Mouse (Mus musculus) liver, embryonic 16.5 days (tissue): ENCODE data around the gene Sorcs3. TPM values are rescaled to one million over a fixed set of nuclear protein-coding genes. Genes with fewer than 3 reads are reported as not detected.

Source experiments
- ATAC-seq: fragments of 200-750 bp; cut with Nextera tagmentation; 2 replicates; pipeline ENCODE4 v1.8.0; 2017; ENCODE audit warnings: low read depth, mild to moderate bottlenecking, moderate number of reproducible peaks, moderate library complexity
- H3K27ac ChIP-seq: fragments of 300-500 bp; sonication (generic); 2 replicates; pipeline ENCODE4 v1.5.1; 2014; ENCODE audit warnings: mild to moderate bottlenecking, low read length
- H3K27me3 ChIP-seq: fragments of 300-500 bp; sonication (generic); 2 replicates; pipeline ENCODE4 v1.6.1; 2014; ENCODE audit warnings: low read depth, low read length, mixed read lengths; ENCODE audit not compliant: control insufficient read depth, insufficient read depth
- H3K36me3 ChIP-seq: fragments of 300-500 bp; sonication (generic); 2 replicates; pipeline ENCODE4 v1.6.1; 2014; ENCODE audit warnings: mild to moderate bottlenecking; ENCODE audit not compliant: control insufficient read depth, insufficient read depth
- H3K4me1 ChIP-seq: fragments of 300-500 bp; sonication (generic); 2 replicates; pipeline ENCODE4 v1.6.1; 2014; ENCODE audit warnings: low read depth, low read length, mixed read lengths; ENCODE audit not compliant: control insufficient read depth
- H3K4me2 ChIP-seq: fragments of 300-500 bp; sonication (generic); 2 replicates; pipeline ENCODE4 v1.6.1; 2014; ENCODE audit warnings: low read depth, low read length, mixed read lengths
- H3K4me3 ChIP-seq: fragments of 300-500 bp; sonication (generic); 2 replicates; pipeline ENCODE4 v1.5.1; 2014; ENCODE audit warnings: low read depth, mild to moderate bottlenecking, low read length
- H3K9ac ChIP-seq: fragments of 300-500 bp; sonication (generic); 2 replicates; pipeline ENCODE4 v1.6.1; 2014; ENCODE audit warnings: low read depth, low read length
- H3K9me3 ChIP-seq: fragments of 300-500 bp; sonication (generic); replicated peaks from 2 replicates; pipeline ENCODE4 v1.6.1; 2016; ENCODE audit warnings: low read length; ENCODE audit not compliant: control insufficient read depth
- WGBS: fragments of 180-500 bp; shearing (Covaris S2); extraction: QIAGEN DNeasy Blood & Tissue Kit; methylation state at CpG from one replicate; pipeline ENCODE4 v1.1.7; 2014; ENCODE audit not compliant: insufficient replicate concordance; 5-methylcytosine and 5-hydroxymethylcytosine counted together
- polyA plus RNA-seq: library from polyadenylated mRNA; unstranded; fragments of >200 nt; fragmentation: Nextera tagmentation; extraction: Ambion mirVana; gene quantifications from 2 replicates; pipeline ENCODE4 v1.2.1, GENCODE M21; 2015

Gene Sorcs3
- polyA plus RNA-seq, 1 experiment from 2014 or later, result 0.08 TPM

GRCm38 (mm10) chr19:48206861-48207730 lies 1.3 kb downstream of the Sorcs3 start:
- no peak for ATAC-seq
- Histone ChIP-seq H3K4me3 (no peak overlapping the region), H3K4me2 (no peak overlapping the region), H3K9me3 (no peaks in the 10 kb centered on the region), H3K4me1 (no peaks in the 10 kb centered on the region), H3K9ac (no peak overlapping the region), H3K36me3 (no peaks in the 10 kb centered on the region), H3K27me3 (peaks cover 45% of the 10 kb centered on the region), H3K27ac (no peak overlapping the region)
- WGBS, result 3% methylated on average over 21 of the region's 21 CpGs

DNA sequence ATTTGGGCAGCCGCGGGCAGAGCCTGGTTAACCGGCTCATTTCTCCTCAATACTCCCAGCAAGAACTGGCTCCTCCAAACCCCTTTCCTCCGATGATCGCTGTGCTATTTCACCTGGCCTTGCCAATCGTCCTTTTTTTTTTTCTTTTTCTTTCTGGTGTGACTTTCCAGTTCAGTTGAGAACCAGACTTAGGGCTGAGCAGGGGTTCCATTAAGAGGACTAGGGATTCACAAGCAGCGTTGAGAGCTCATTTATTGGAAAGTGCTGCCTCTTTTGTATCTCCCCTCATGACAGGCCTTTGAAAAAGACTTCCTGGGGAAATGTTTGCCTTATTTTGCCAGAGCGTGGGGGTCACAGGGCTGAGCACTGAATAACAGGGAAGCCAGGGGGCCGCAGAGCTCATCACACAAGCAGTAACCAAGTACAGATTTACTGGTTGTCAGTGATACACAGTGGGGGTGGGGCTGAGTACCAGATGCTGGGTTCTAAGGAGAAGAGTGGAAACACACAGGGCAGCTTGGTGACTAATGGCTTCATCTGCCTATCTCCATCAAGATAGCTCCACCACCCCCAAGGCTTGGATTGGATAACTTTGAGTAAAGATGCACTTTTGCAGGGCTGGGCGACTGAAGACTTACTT lies 2.0 kb downstream of the Sorcs3 start:
- H3K9me3 ChIP-seq, result no peaks in the 10 kb centered on the region
- peaks cover 45% of the 10 kb centered on the region for H3K27me3 ChIP-seq
- H3K36me3 ChIP-seq, result no peaks in the 10 kb centered on the region
- no peak overlapping the region for H3K4me2 ChIP-seq
- H3K9ac ChIP-seq, result no peak overlapping the region
- no peak overlapping the region for H3K27ac ChIP-seq
- no peak for ATAC-seq
- WGBS, result 7% methylated on average over 10 of the region's 10 CpGs
- H3K4me1 ChIP-seq, result no peaks in the 10 kb centered on the region
- H3K4me3 ChIP-seq, result no peak overlapping the region

GRCm38 (mm10) chr19:48215379-48215778 lies 9.6 kb downstream of the Sorcs3 start:
- no peak overlapping the region for H3K9ac ChIP-seq
- H3K27me3 ChIP-seq, result no peaks in the 10 kb centered on the region
- no peak overlapping the region for H3K4me3 ChIP-seq
- H3K4me2 ChIP-seq, result no peak overlapping the region
- ATAC-seq, result no peak
- H3K4me1 ChIP-seq, result no peaks in the 10 kb centered on the region
- no peak overlapping the region for H3K27ac ChIP-seq
- no peaks in the 10 kb centered on the region for H3K9me3 ChIP-seq
- no peaks in the 10 kb centered on the region for H3K36me3 ChIP-seq

- no peak overlapping the region for H3K9ac ChIP-seq
- no peaks in the 10 kb centered on the region for H3K4me1 ChIP-seq
- no peaks in the 10 kb centered on the region for H3K36me3 ChIP-seq
- H3K27me3 ChIP-seq, result no peaks in the 10 kb centered on the region
- H3K27ac ChIP-seq, result no peak overlapping the region
- no peak overlapping the region for H3K4me3 ChIP-seq
- H3K9me3 ChIP-seq, result no peaks in the 10 kb centered on the region
- WGBS, result 39% methylated on average over 13 of the region's 13 CpGs
- H3K4me2 ChIP-seq, result no peak overlapping the region
- ATAC-seq, result no peak
Observed at GRCm38 (mm10) chr19:48237786-48238372, 32.1 kb downstream of the Sorcs3 start.

- no peak for ATAC-seq
- H3K27ac ChIP-seq, result no peak overlapping the region
- H3K9me3 ChIP-seq, result no peaks in the 10 kb centered on the region
- no peak overlapping the region for H3K4me3 ChIP-seq
- no peak overlapping the region for H3K4me2 ChIP-seq
- H3K36me3 ChIP-seq, result no peaks in the 10 kb centered on the region
- H3K27me3 ChIP-seq, result no peaks in the 10 kb centered on the region
- H3K4me1 ChIP-seq, result no peaks in the 10 kb centered on the region
- whole genome bisulfite sequencing, result 68% methylated on average over 9 of the region's 9 CpGs
- no peak overlapping the region for H3K9ac ChIP-seq
Observed at GRCm38 (mm10) chr19:48238391-48238790, 32.6 kb downstream of the Sorcs3 start.

DNA sequence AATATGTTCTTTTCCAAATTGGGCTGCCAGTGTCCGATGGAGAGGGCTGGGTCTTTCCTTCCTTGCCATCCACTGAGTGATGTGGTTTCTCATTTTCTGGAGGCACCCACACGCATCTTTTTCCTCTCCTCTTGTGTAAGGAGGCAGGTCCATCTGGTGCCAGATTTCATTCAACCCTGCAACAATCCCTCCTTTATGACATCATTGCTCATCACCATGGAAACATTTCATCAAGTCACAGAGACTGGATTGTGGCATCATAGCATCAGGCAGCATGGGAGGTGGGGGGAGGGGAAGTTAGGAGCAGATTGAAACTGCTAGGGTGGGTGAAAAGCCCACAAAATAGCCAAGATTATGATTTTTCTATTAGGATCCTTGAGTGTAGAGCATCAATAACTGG lies 35.1 kb downstream of the Sorcs3 start:
- no peak overlapping the region for H3K27ac ChIP-seq
- no peaks in the 10 kb centered on the region for H3K9me3 ChIP-seq
- H3K4me1 ChIP-seq, result no peaks in the 10 kb centered on the region
- 50% methylated on average over 2 of the region's 2 CpGs for WGBS
- H3K4me3 ChIP-seq, result no peak overlapping the region
- H3K27me3 ChIP-seq, result no peaks in the 10 kb centered on the region
- no peak overlapping the region for H3K9ac ChIP-seq
- H3K36me3 ChIP-seq, result no peaks in the 10 kb centered on the region
- no peak overlapping the region for H3K4me2 ChIP-seq
- no peak for ATAC-seq

- Histone ChIP-seq H3K9ac (no peak overlapping the region), H3K4me1 (no peaks in the 10 kb centered on the region), H3K9me3 (no peaks in the 10 kb centered on the region), H3K36me3 (no peaks in the 10 kb centered on the region), H3K27ac (no peak overlapping the region), H3K27me3 (no peaks in the 10 kb centered on the region), H3K4me3 (no peak overlapping the region), H3K4me2 (no peak overlapping the region)
- 45% methylated on average over 3 of the region's 3 CpGs for WGBS
- ATAC-seq, result no peak
Observed at GRCm38 (mm10) chr19:48244036-48244435, 38.2 kb downstream of the Sorcs3 start.

GRCm38 (mm10) chr19:48259223-48259622 lies 53.4 kb downstream of the Sorcs3 start:
- no peak for ATAC-seq
- Histone ChIP-seq H3K4me2 (no peak overlapping the region), H3K4me3 (no peak overlapping the region), H3K4me1 (no peaks in the 10 kb centered on the region), H3K9ac (no peak overlapping the region), H3K27me3 (no peaks in the 10 kb centered on the region), H3K36me3 (no peaks in the 10 kb centered on the region), H3K27ac (no peak overlapping the region), H3K9me3 (no peaks in the 10 kb centered on the region)
- WGBS, result 52% methylated on average over 7 of the region's 7 CpGs

GRCm38 (mm10) chr19:48260671-48261070 lies 54.8 kb downstream of the Sorcs3 start:
- no peaks in the 10 kb centered on the region for H3K4me1 ChIP-seq
- H3K4me2 ChIP-seq, result no peak overlapping the region
- H3K9me3 ChIP-seq, result no peaks in the 10 kb centered on the region
- H3K4me3 ChIP-seq, result no peak overlapping the region
- no peak overlapping the region for H3K27ac ChIP-seq
- H3K9ac ChIP-seq, result no peak overlapping the region
- no peaks in the 10 kb centered on the region for H3K36me3 ChIP-seq
- 72% methylated on average over 8 of the region's 8 CpGs for WGBS
- no peaks in the 10 kb centered on the region for H3K27me3 ChIP-seq
- no peak for ATAC-seq
